Mouse (Mus musculus): ENCODE measurements at regions not wholly inside any gene's neighbourhood (a gene's known extent, or its start where the extent isn't known, plus 50 kb on each side); places are given as distances from the start of the nearest gene placed in this dataset.
A peak's percentile ranks its signal among the peaks of the same experiment; 100 is the strongest.

DNA sequence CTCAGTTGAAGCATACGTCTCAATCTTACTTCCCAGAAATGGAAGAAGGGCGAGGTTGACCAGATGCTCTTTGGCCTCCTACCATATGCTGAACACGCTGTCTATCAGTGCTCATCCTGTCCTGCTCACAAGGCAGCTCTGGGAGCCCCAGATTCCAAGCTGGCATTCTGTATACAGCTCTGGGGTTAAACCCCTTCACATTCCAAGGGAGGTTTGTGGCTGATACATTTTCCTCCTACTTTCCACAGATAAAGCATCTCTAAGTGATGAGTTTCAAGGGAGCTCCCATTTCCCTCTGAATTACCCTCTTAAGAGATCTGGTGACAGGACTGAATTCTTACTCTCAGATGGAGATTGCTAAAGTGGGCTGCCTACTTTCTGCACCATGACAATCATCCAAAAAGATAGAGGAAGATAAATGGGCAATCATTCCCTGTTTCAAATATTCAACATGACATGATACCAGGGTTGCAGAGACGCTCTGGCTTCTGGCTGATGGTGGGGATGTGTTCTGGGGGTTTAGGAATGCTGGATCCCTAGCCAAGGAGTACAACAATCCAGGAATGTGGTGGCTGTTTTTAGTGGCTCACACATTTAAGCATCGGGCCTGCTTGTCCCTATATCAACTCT lies 138.7 kb upstream of the Bmp4 start:
- no peak for DNase-seq (ENCODE audit: low read depth, low spot score)

DNA sequence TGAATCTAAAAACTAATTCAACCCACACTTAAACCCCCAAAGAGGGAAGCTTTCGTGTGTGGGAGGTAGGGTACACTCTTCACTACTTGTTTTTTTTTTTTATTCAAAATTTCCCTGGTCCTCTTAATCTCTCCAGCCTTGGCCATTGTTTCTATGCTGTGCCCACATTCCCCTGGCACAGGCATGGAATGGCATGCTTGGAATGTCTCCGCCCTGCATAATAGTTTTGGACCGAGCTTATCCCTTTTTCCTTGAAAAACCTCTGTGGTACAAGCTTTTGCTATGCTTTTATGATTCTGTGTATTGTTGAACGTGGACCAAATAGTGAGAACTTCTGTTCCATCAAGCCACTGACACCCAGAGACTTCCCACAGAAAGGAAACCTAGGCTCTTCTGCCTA lies 126.8 kb upstream of the Bmp4 start:
- DNase-seq (ENCODE audit: low read depth, low spot score), result no peak

DNA sequence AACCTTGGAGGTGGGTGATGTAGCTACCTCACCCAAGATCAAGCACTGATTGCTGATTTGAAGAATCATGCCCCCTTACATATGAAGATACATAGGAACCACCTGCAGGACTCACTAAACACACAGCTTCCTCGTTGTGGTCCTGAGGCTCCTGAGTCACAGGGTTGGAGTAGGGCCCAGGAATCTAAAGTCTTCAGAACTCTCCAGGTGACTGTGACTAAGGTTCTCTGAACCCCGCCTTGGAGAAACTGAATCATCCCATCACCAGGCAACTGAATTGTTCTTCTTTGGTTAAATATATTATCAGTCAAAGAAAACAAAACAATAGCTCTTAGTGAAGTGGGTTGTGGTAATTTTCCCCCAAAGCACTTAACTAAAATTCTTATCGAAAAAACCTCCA lies 125.8 kb upstream of the Bmp4 start:
- DNase-seq (ENCODE audit: low read depth, low spot score), result peak; percentile 31

DNA sequence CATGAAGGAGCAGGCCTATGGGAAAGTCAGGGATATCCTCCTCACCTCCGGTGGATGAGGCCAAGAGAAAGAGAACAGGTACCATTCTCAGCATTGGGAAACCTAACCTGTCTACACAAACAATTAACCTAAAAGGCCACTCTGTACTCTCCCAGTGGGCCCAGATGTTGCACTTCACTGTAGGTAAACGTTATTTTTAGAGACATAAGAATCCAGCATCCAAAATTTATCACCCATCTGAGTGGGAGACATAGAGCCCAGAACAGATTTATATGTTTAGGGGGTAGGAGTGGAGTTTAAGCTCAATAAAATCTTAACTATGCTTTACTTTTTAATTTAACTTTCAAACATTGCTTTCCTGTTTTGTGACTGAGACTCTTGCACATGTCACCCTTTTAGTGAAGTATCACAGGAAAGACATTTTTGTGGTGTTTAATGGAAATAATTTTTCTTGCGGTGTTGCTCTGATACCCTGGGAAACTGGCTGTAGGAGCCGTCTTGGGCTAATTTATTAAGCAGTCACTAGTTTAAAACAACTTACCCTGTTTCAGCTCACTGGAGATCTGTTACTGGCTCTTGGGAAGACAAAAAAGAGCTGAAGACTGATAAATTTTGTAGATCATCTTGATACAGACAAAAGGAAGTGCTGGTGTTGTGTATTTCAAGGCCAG lies 123.9 kb upstream of the Bmp4 start:
- DNase-seq (ENCODE audit: low read depth, low spot score), result no peak

DNA sequence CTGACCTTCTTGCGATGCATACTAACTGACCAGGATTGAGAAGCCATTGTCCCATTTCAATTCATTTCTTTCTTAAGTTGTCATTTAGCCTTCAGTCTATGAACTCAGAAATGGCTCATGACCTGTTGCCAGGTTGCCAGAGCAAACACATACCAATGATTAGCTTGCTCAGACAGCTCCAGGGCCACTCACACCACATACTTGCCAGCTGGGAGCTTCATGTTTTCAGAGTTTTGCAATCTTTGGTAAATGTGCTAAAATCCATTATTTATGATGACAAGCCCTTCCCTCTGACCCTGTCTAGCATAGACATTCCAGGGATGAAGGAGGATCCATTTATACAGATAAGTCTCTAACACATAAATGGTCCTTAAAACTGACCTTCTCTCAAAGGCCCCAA lies 121.6 kb upstream of the Bmp4 start:
- DNase-seq (ENCODE audit: low read depth, low spot score), result no peak

DNA sequence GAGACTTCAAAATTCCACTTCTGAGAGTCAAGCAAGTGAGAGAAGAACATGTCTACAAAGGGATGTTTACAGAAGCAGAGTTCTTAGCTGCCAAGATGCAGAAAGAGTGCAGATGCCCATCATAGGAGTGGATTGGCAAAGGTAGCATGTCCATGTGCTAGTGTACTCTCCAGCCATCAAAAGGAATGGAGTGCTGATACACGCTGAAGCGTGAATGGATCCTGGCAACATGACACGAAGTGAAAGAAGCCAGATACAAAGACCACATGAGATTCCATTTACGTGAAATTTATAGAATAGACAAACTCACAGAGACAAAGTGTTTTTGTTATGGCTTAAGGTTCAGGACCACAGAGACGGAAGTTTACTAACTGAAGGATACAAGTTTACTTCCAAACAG lies 118.4 kb upstream of the Bmp4 start:
- no peak for DNase-seq (ENCODE audit: low read depth, low spot score)

DNA sequence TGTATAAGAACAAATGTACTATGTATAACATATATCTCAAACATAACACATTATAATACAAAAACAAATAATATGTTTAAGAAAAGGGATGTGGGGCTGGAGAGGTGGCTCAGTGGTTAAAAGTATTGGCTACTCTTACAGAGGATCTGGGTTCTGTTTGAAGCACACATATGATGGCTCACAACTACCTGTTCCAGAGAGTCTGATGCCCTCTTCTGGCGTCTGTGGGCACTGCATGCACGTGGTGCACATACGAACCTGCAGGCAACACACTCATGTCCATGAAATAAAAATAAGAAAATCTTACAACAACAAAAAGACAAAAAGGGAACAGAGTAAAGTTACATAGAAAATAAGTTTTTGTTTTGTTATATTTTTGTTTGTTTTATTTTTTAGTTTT lies 114.8 kb upstream of the Bmp4 start:
- no peak for DNase-seq (ENCODE audit: low read depth, low spot score)

DNA sequence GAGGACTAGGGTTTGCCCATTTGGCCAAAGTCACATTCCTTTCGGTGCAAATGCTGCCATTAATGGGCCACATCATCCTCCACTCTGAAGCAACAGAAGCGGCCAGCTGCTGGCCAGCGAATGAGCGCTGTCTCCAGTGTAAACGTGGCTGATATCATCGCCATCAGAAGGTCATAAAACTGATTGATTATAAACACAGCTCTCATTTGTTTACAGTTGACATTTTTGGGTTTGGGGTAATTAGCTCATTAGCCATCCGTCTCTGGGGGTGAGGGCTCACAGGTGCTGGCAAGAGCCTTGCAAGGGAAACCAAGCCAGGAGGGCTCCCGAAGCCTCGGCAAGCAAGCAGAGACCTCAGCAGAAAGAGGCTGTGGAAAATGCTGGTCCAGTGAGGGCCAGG lies 101.1 kb upstream of the Bmp4 start:
- no peak for DNase-seq (ENCODE audit: low read depth, low spot score)

DNA sequence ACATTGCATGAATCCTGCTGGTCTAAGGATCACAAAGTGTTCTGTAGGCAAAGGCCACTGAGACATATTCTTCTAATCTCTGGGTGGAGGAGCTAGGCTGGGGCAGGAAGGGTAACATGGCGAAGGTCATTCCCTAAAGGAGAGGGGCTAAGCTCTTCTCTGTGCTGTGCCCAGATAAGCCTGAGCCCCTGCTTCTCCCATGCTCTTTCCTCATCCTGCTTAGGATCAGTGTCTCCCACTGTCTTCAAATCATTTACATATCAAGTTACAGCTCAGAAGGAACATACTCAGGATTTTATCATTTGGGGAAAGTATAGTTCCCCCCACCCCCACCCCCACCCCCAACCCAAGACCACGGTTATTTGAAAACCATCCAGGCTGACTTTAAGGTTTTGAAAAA lies 100.7 kb upstream of the Bmp4 start:
- no peak for DNase-seq (ENCODE audit: low read depth, low spot score)

DNA sequence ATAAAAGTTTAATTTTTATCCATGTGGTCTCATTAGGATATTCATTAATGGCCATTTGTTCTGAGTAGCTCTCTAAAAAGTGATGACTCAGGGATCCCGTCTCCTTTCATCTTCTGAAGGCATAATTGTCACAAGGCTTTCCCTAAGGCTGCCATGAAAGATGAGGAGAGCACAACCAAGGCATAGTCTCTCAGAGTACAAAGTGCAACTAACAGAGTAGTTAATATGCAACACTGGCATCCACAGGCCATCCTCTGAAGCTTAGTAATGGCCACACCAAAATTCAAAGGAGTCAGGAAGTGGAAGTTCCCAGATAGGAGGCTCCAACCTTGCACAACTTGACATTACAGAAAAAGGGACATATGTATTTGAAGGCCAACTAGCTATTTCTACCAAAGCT lies 97.1 kb upstream of the Bmp4 start:
- DNase-seq (ENCODE audit: low read depth, low spot score), result no peak

DNA sequence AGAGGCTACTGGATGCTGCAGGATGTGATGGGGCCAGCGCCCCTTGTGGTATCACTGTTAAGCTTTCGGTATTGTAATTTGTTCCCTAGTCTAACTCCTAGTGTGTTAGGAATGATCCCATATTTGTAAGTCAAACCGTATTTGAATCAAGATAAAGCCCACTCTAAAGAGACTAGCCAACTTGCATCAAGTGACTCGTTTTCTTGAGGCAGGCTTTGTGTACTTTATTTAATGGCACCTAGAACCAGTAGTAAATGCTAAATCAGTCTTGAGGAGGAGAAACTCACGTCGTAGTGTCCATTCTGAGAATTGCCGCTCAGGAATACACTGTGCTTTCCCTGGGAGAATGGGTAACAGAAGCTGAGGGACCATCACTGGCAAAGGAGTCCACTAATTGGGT lies 89.9 kb upstream of the Bmp4 start:
- no peak for DNase-seq (ENCODE audit: low read depth, low spot score)

DNA sequence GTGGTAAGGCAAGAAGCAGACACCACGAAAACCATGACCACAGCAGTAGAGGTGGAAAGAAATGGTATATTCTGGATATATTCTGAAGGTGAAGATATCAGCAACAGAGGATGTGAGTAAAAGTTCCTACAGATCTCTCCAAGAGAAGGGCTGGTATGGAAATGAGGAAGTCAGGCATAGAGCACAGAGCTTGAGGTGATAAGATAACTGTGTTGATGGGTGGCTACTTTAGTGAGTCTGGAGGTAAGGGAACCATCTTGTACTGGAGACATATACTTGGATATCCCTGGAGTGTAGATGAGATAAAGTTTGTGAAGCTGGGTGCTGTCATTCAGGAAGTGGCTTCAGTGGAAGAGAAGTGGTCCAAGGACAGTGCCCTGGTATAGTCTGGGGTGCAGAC lies 85.5 kb upstream of the Bmp4 start:
- DNase-seq (ENCODE audit: low read depth, low spot score), result no peak

DNA sequence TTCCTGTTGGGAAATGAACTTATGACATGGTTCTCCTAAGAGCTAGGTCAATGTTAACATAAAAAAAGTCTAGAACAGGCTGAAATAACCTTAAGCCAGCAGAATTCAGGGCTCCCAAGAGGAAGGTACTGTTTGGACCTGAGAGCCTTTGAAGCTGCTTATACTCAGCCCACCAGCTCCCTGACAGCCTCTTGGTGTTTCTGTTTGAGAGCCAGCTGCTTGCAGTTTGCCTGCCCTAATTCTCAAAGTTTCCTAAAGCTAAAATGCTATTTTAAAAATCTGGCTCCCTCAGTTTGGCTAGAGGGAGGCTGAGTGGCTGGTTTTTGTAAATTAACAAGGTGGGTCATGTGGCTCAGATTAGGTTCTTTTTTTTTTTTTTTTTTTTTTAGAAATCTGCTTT lies 72.5 kb upstream of the Bmp4 start:
- DNase-seq (ENCODE audit: low read depth, low spot score), result peak; percentile 49

DNA sequence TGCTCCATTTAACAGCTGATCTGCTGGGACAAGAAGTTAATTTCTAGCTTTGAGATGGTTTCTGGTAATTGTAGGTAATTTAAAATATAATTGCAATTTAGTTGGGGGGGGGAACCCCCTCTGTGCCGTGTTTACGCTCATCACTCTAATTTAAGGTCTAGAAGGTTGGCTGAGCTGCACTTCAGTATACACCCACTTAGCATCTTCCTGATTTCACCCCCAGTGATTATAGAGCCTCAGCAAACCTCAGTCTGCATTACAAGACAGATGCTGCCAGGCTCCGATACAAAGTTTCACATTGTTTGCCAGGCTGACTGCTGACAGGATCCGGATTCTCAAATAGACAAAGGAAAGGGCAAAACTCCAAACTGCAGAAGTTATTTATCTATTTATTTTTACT lies 71.5 kb upstream of the Bmp4 start:
- DNase-seq (ENCODE audit: low read depth, low spot score), result peak; percentile 56

DNA sequence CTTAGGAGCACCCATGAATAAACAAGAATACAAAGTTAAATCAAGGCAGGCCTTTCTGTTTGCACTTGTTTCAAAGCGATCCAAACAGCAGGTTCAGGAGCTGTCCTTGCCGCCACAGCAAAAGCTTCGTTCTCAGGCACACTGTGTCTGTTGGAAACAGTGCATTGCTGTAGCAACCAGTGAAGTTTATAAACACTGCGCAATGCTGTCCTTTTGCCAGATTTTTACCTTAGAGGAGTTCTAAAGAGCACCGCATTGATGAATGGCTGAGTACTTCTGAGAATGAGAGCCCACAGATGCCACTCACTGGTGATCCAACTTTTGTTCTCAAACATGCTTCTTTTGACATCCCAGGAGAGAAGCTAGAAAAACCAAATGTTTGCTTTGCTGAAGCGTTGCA lies 64.0 kb upstream of the Bmp4 start:
- no peak for DNase-seq (ENCODE audit: low read depth, low spot score)

DNA sequence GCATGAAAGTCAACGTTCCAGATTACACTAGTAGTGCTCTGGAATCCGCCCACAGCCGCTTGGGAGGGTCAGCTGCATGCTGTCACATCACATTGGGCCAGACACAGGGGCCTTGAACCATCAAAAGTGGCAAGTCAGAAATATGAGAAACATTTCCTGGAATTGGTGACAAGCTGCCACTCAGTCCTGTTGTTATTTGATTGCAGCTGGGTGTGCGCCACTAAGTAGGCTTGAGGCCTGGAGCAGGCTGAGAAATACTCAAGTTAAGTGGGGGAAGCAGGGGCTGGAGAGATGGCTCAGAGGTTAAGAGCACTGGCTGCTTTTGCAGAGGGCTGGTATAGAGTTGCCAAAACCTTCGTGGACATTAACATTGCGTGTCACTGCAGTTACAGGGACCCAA lies 51.2 kb upstream of the Bmp4 start:
- DNase-seq (ENCODE audit: low read depth, low spot score), result no peak
